Mouse (Mus musculus) bone marrow, adult 2 months (tissue): ENCODE measurements at regions not wholly inside any gene's neighbourhood (a gene's known extent, or its start where the extent isn't known, plus 50 kb on each side); places are given as distances from the start of the nearest gene placed in this dataset.

ENCODE experiments used
- CTCF ChIP-seq: fragments of 200-500 bp; IDR thresholded peaks from 2 replicates; pipeline ENCODE4 v1.5.1; 2011; ENCODE audit warnings: low read length, control low read depth; ENCODE audit not compliant: control insufficient read depth, insufficient read depth
- POLR2A ChIP-seq: fragments of 200-500 bp; IDR thresholded peaks from 2 replicates; pipeline ENCODE4 v1.6.1; 2011; ENCODE audit warnings: low read depth, mild to moderate bottlenecking, control low read depth, low read length, borderline replicate concordance; ENCODE audit not compliant: control insufficient read depth

GRCm38 (mm10) chr7:37336171-37336850, 437.1 kb downstream of the Zfp536 start:
- TF ChIP-seq CTCF (no peak), POLR2A (no peak)
